Mouse (Mus musculus) heart, adult 2 months (tissue): ENCODE results near the gene Gm38392. TPM values are rescaled to one million over a fixed set of nuclear protein-coding genes. Genes with fewer than 3 reads are reported as not detected.

Experiments
- DNase-seq, 2 experiments: peaks; one replicate each; pipeline ENCODE4 v3.0.0; 2021
- H3K27ac ChIP-seq: fragments of 200-600 bp; 2 replicates; pipeline ENCODE4 v1.8.1; 2022
- H3K27me3 ChIP-seq: fragments of 200-500 bp; 2 replicates; pipeline ENCODE4 v1.6.1; 2012; ENCODE audit warnings: mild to moderate bottlenecking, low read length, inconsistent platforms, mixed read lengths; ENCODE audit not compliant: control insufficient read depth, insufficient read depth
- H3K36me3 ChIP-seq: fragments of 200-500 bp; 2 replicates; pipeline ENCODE4 v1.6.1; 2012; ENCODE audit warnings: low read length, inconsistent platforms; ENCODE audit not compliant: control insufficient read depth, insufficient read depth
- H3K4me1 ChIP-seq: fragments of 200-500 bp; 2 replicates; pipeline ENCODE4 v1.6.1; 2011; ENCODE audit warnings: low read length; ENCODE audit not compliant: control insufficient read depth, insufficient read depth
- H3K4me3 ChIP-seq: fragments of 200-600 bp; 2 replicates; pipeline ENCODE4 v1.8.1; 2022
- H3K79me2 ChIP-seq: fragments of 200-500 bp; replicated peaks from 2 replicates; pipeline ENCODE4 v1.6.1; 2012; ENCODE audit warnings: mild to moderate bottlenecking, inconsistent platforms, low read length, moderate library complexity, mixed read lengths; ENCODE audit not compliant: control insufficient read depth, insufficient read depth
- H3K9ac ChIP-seq: fragments of 200-500 bp; 2 replicates; pipeline ENCODE4 v1.6.1; 2012; ENCODE audit warnings: low read depth, mild to moderate bottlenecking, control low read depth, inconsistent platforms, low read length, mixed read lengths
- CTCF ChIP-seq: fragments of 200-600 bp; IDR thresholded peaks from 2 replicates; pipeline ENCODE4 v1.8.1; 2022; ENCODE audit warnings: antibody characterized with exemption, mild to moderate bottlenecking, moderate library complexity
- EP300 ChIP-seq: fragments of 200-500 bp; IDR thresholded peaks from 2 replicates; pipeline ENCODE4 v1.6.1; 2011; ENCODE audit warnings: low read depth, low read length, control low read depth; ENCODE audit not compliant: insufficient read depth
- POLR2A ChIP-seq: fragments of 200-500 bp; IDR thresholded peaks from 2 replicates; pipeline ENCODE4 v1.6.1; 2011; ENCODE audit warnings: mild to moderate bottlenecking, low read depth, low read length, control low read depth; ENCODE audit not compliant: insufficient read depth
- WGBS: fragments of 180-500 bp; shearing (Covaris S2); methylation state at CpG from one replicate; pipeline ENCODE4 v1.1.7; 2018; 5-methylcytosine and 5-hydroxymethylcytosine counted together
- intact Hi-C: fragments of 180-260 bp; cut with DNase I; formaldehyde crosslinking; loops from one replicate; pipeline ENCODE4 v1.15.1; 2025
- long read RNA-seq: library from polyadenylated mRNA; stranded (forward); transcript quantifications from one replicate; pipeline ENCODE4 v2.0.0, GENCODE M21; 2021
- polyA plus RNA-seq: library from polyadenylated mRNA; depleted of rRNA; stranded (reverse); fragments of >200 nt; gene quantifications from 2 replicates; pipeline ENCODE4 v1.2.3, GENCODE M21; 2012; rRNA removed
- total RNA-seq, 2 experiments: library from RNA; stranded (reverse); gene quantifications; 2 replicates each; pipeline ENCODE4 v1.2.3; 2021

Gm38392 gene
- under 1 TPM; 0.26 to 0.27 TPM for total RNA-seq
- polyA plus RNA-seq: 0.23 TPM in 1 of 2 replicates, not detected in the other
- long read RNA-seq: 0 reads

GRCm38 (mm10) chr3:88287110-88287509 is at the start of gene Gm38392:
Gm38392 (minus strand) TSS chr3:88287210.
- H3K79me2 ChIP-seq: no peaks in the 10 kb centered on the region
- H3K27ac ChIP-seq: no peak within 1 kb of the TSS
- no peak for TF ChIP-seq CTCF
- no peak for DNase-seq
- H3K4me1 ChIP-seq: no peaks in the 10 kb centered on the region
- intact Hi-C loops: no loop called here
- no peak within 1 kb of the TSS for H3K4me3 ChIP-seq
- WGBS: 96% methylated on average over 4 of the region's 4 CpGs
- H3K36me3 ChIP-seq: no peaks in the 10 kb centered on the region
- H3K27me3 ChIP-seq: no peaks in the 10 kb centered on the region
- no peak within 1 kb of the TSS for H3K9ac ChIP-seq

- WGBS: under 1% methylated on average over 59 of the region's 66 CpGs
- H3K9ac ChIP-seq: peak within 1 kb of the TSS; percentile 95
- H3K36me3 ChIP-seq: no peaks in the 10 kb centered on the region
- intact Hi-C loops: loop anchor here (5.0 kb wide), 1 partner anchor 39 kb away; the partner anchor contains the start of genes Cct3 and Tsacc
- peak; percentile 99 for TF ChIP-seq POLR2A
- TF ChIP-seq CTCF: no peak
- H3K79me2 ChIP-seq: no peaks in the 10 kb centered on the region; the same call in 1 of the 2 replicates
- peak within 1 kb of the TSS; percentile 99 for H3K27ac ChIP-seq
- peak; percentile 97 to 98 for DNase-seq
- H3K27me3 ChIP-seq: no peaks in the 10 kb centered on the region
- peaks cover 6% of the 10 kb centered on the region for H3K4me1 ChIP-seq
- peak within 1 kb of the TSS; percentile 85 for H3K4me3 ChIP-seq
Observed at GRCm38 (mm10) chr3:88336058-88337013, 49.3 kb upstream of the Gm38392 start, which contains the start of the genes Tmem79 and Smg5. Tmem79 (minus strand) TSS chr3:88336148. Smg5 (plus strand) TSS chr3:88336260.

GRCm38 (mm10) chr3:88335436-88336053 is 48.5 kb upstream of the Gm38392 start:
- no peak for DNase-seq
- TF ChIP-seq EP300 (no peak), CTCF (no peak), POLR2A (no peak)
- Histone ChIP-seq H3K36me3 (no peaks in the 10 kb centered on the region), H3K27me3 (no peaks in the 10 kb centered on the region), H3K27ac (peak overlapping the region; percentile 99), H3K9ac (peak overlapping the region; percentile 75), H3K4me1 (peaks cover 6% of the 10 kb centered on the region), H3K4me3 (peak overlapping the region; percentile 85), H3K79me2 (no peaks in the 10 kb centered on the region; the same call in 1 of the 2 replicates)
- WGBS: 1% methylated on average over 27 of the region's 27 CpGs
- intact Hi-C loops: loop anchor here (5.0 kb wide), 1 partner anchor 38 kb away; the partner anchor contains the start of genes Cct3 and Tsacc

GRCm38 (mm10) chr3:88334902-88335435 is 48.0 kb upstream of the Gm38392 start:
- intact Hi-C loops: loop anchor here (5.0 kb wide), 1 partner anchor 38 kb away; the partner anchor contains the start of genes Cct3 and Tsacc
- WGBS: 31% methylated on average over 3 of the region's 3 CpGs

GRCm38 (mm10) chr3:88334029-88334658 is 47.1 kb upstream of the Gm38392 start:
- DNase-seq: no peak
- intact Hi-C loops: no loop called here
- Histone ChIP-seq H3K79me2 (no peaks in the 10 kb centered on the region), H3K27me3 (no peaks in the 10 kb centered on the region), H3K4me3 (no peak overlapping the region), H3K9ac (no peak overlapping the region), H3K27ac (no peak overlapping the region), H3K36me3 (no peaks in the 10 kb centered on the region), H3K4me1 (peaks cover 5% of the 10 kb centered on the region)
- 63% methylated on average over 12 of the region's 12 CpGs for WGBS
- TF ChIP-seq POLR2A (no peak), CTCF (no peak), EP300 (no peak)

More at GRCm38 (mm10) chr3:88334902-88335435, 48.0 kb upstream of the Gm38392 start:
- Histone ChIP-seq H3K79me2 (no peaks in the 10 kb centered on the region; the same call in 1 of the 2 replicates), H3K4me1 (peaks cover 6% of the 10 kb centered on the region), H3K9ac (no peak overlapping the region), H3K27me3 (no peaks in the 10 kb centered on the region), H3K4me3 (peak overlapping the region; percentile 85), H3K27ac (peak overlapping the region; percentile 99), H3K36me3 (no peaks in the 10 kb centered on the region)
- TF ChIP-seq CTCF (no peak), POLR2A (no peak), EP300 (no peak)
- DNase-seq: no peak
